Mouse (Mus musculus): ENCODE data around the gene Vmn1r18.
"Not testable (repeated sequence)": the region's sequence is repeated elsewhere in the genome, so short reads cannot be mapped to it uniquely, and the experiment has no call there.

Gene Vmn1r18

GRCm38 (mm10) chr6:57395683-57396082, at the start of gene Vmn1r18:
Gene Vmn1r18, minus strand, starts transcription at chr6:57395783.
- DNase-seq = no peak

DNA sequence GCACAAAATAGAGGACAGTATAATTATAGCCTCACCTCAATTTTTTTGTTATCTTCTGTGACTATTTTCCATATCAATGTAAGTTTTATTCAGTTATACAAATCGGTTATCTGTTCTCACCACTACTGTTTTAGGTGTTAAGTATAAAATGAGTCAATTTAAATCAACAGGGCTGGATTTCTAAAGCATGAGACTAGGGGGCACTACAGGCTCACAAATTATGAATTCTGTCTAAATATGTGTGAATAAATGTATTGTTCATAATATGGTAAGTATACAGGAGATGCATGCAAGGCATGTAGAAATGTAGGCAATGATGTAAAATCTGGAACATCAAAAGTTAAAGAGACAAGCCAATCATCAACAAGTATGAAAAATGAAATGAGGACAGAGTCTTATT, 35.6 kb upstream of the Vmn1r18 start:
- DNase-seq = no peak

GRCm38 (mm10) chr6:57428630-57429029, 33.0 kb upstream of the Vmn1r18 start, which contains the start of gene Vmn1r20:
Gene Vmn1r20, plus strand, starts transcription at chr6:57428930.
- DNase-seq = no peak

- not testable (repeated sequence) for DNase-seq
Measured at GRCm38 (mm10) chr6:57403480-57403879, 7.9 kb upstream of the Vmn1r18 start, which contains the start of gene Vmn1r19. Gene Vmn1r19, plus strand, starts transcription at chr6:57403780.

DNA sequence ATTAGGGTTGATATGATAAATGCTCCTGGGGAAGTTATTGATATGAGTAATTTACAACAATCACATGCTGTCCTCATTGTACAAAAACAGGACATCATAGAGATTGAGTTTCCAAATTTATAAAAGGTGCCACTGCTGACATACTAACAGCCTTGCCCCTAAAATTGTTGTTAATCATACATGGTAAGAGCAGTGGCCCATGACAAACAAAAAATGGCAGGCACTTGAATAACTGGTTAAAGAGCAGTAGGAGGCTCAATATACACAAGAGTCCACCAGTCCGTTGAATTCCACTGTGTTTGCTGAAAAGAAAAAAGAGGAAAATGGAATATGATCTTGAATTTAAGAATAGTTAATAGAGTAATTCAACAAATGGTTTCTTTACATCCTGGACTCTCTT, 28.1 kb downstream of the Vmn1r18 start:
- DNase-seq = no peak

DNA sequence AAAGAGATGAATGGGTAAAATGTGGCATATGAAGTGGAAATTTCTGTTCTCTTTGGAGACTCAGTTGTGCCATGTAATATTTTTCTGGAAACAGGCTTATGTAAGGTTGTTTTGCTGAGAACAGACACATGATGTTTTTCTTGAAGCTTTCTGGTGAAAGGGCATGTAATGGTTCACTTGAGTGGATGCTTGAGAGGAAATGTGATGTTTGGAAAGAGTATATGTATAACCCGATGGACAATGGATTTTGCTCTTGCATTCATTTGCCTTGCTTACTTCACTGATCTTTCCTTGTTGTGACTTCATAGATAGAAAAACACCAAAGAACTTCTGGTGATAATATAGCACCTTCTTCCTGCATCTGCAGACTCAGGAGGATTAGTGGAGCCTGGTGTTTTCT, 29.7 kb downstream of the Vmn1r18 start:
- not testable (repeated sequence) for DNase-seq

DNA sequence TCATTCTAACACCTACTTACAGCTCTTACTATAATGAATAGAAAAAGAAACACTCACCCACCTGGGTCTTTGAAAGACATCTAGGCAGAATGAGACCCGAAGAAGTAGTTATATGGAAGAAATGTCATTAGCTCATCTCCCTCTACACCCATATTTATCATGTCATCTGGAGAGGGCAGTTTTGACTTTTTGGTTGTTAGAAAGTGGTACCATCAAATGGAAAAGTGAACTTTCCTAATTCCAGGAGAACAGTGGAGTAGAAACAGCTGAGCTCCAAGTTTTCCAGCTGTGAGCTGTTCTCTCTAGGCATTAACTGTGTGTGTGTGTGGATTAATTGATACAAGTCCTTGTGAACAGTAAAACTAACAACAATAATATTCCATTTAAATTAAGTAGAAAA, 32.0 kb downstream of the Vmn1r18 start, which contains the start of gene Vmn1r17:
TSS of gene Vmn1r17 (minus strand) at position 101 of the 400 bp plus-strand sequence.
- no peak for DNase-seq

- no peak for DNase-seq
Measured at GRCm38 (mm10) chr6:57356864-57357263, 38.7 kb downstream of the Vmn1r18 start.

- no peak for DNase-seq
Measured at GRCm38 (mm10) chr6:57329394-57329793, 66.2 kb downstream of the Vmn1r18 start, which contains the start of gene Vmn1r16. Gene Vmn1r16, minus strand, starts transcription at chr6:57329494.
